Mouse (Mus musculus): Measurements from ENCODE around the gene Fas. TPM values are rescaled to one million over a fixed set of nuclear protein-coding genes. Genes with fewer than 3 reads are reported as not detected.

Gene Fas
- 1.2 and 1.6 TPM in 2 replicates for polyA plus RNA-seq (2014; fragmentation: Nextera tagmentation; extraction: Ambion mirVana)

DNA sequence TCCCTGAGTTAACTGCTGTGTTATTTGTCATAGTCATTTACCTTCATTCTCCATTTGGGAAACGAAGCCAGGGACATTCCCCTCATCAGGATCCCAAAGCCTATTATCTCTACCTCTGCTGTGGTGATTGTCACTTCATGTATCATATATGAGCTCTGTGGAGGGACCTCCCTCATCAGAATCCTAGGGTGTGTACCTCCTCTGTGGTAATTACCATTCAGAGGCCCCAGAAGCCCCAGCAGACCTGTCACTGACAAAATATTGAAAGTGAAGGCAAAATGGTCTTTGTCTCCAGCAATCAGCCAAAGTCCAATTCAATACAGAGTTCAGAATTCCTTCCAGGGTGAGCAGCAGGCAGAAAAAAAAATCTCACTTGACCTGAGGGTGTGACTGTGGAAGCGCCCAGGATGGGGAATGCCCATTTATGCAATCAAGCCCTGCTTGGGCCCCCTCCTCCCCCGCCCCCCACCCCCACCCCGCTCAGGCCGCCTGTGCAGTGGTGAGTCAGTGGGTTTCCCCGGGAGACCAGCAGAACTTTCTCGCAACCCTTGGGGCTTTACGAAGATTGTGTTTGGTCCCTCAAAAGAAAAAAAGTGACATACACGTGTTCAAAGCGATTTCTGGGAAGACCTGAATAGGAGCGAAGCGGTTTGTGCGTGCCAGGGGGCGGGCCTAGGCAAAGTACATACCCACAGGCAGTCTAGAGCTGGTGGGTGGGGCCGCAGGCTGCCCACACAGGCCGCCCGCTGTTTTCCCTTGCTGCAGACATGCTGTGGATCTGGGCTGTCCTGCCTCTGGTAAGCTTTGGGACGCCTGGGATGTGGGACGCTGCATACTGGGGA, at the start of gene Fas:
Gene Fas, plus strand, starts transcription at position 719 of the 842 bp plus-strand sequence.
- DNase-seq (ENCODE audit: low spot score) (peak; percentile 77), ATAC-seq (replicated peaks; ENCODE audit: low FRiP score) (peak; percentile 94)
- H3K9me3 ChIP-seq (ENCODE audit: control insufficient read depth, low read length): no peaks in the 10 kb centered on the region
- 3% methylated on average over 19 of the region's 19 CpGs for WGBS
- no peak within 1 kb of the TSS for H3K27ac ChIP-seq (ENCODE audit: low read depth, low read length)
- H3K4me2 ChIP-seq: peak within 1 kb of the TSS; percentile 93
- H3K4me3 ChIP-seq (ENCODE audit: low read depth, low read length): peak within 1 kb of the TSS; percentile 54
- H3K9ac ChIP-seq (ENCODE audit: low read depth, low read length): peak within 1 kb of the TSS; percentile 53
- H3K36me3 ChIP-seq (ENCODE audit: control insufficient read depth, insufficient read depth, low read length): no peaks in the 10 kb centered on the region
- peaks cover 6% of the 10 kb centered on the region; the same call in 1 of the 2 replicates for H3K4me1 ChIP-seq (replicated peaks; ENCODE audit: control insufficient read depth, insufficient read depth, low read length)
- H3K27me3 ChIP-seq (replicated peaks; ENCODE audit: control insufficient read depth, insufficient read depth, low read length): no peaks in the 10 kb centered on the region

DNA sequence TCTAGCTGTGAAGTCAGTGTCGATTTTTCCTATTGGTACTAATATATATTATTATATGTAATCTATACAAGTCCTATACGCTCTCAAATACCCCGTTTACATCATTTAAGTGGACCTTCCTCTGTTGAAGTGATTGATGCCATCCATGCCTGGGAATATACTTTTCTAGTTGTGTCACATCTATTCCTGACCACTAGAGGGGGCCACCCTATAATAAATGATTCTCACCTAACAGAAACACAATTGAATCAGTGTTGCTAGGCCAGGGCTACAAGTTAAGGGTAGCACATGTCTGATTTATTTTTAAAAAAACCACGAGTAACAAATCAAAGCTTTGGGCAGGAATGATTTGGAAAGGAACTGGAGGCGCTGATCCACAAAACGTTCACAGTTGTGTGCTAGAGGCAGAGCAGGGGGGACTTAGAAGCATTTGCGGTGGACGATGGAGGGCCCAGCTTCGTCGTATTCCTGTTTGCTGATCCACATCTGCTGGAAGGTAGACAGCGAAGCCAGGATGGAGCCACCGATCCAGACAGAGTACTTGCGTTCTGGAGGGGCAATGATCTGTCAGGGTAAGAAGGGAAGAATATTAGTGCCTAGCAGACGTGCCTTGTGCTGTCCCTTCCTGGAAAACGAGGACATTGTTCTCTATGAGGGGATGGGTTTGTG, 49.1 kb upstream of the Fas start:
- DNase-seq (ENCODE audit: low spot score) (no peak), ATAC-seq (replicated peaks; ENCODE audit: low FRiP score) (no peak)
- Histone ChIP-seq H3K27me3 (replicated peaks; ENCODE audit: control insufficient read depth, insufficient read depth, low read length) (no peaks in the 10 kb centered on the region), H3K27ac (ENCODE audit: low read depth, low read length) (no peak overlapping the region), H3K9ac (ENCODE audit: low read depth, low read length) (no peak overlapping the region), H3K4me2 (no peak overlapping the region), H3K9me3 (ENCODE audit: control insufficient read depth, low read length) (no peaks in the 10 kb centered on the region), H3K36me3 (ENCODE audit: control insufficient read depth, insufficient read depth, low read length) (no peaks in the 10 kb centered on the region), H3K4me3 (ENCODE audit: low read depth, low read length) (no peak overlapping the region), H3K4me1 (replicated peaks; ENCODE audit: control insufficient read depth, insufficient read depth, low read length) (no peaks in the 10 kb centered on the region)
- 68% methylated on average over 15 of the region's 15 CpGs for WGBS

DNA sequence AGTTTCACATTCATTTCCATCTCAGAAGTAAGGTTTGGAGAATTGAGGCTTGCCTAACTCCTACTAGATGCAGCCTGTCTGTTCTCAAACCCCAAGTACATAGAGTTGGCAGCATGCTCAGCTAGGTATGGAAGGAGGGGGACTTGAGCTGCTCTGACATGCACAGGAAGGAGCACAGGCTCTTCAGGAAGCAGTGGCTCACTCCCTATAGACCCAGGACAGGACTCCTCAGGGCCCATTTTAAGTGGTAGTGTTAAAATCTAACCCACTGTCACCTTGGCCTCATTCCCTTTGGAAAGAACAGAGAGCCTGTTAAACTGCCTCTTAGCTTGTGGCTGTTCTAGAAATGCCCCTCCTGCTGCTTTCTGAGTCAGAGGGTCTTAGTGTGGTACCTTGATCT, 47.5 kb upstream of the Fas start:
- Histone ChIP-seq H3K27ac (ENCODE audit: low read depth, low read length) (no peak overlapping the region), H3K9me3 (ENCODE audit: control insufficient read depth, low read length) (no peaks in the 10 kb centered on the region), H3K36me3 (ENCODE audit: control insufficient read depth, insufficient read depth, low read length) (no peaks in the 10 kb centered on the region), H3K4me3 (ENCODE audit: low read depth, low read length) (no peak overlapping the region), H3K9ac (ENCODE audit: low read depth, low read length) (no peak overlapping the region), H3K4me2 (no peak overlapping the region), H3K4me1 (replicated peaks; ENCODE audit: control insufficient read depth, insufficient read depth, low read length) (no peaks in the 10 kb centered on the region), H3K27me3 (replicated peaks; ENCODE audit: control insufficient read depth, insufficient read depth, low read length) (no peaks in the 10 kb centered on the region)
- no peak for ATAC-seq (replicated peaks; ENCODE audit: low FRiP score)
- DNase-seq (ENCODE audit: low spot score): no peak

DNA sequence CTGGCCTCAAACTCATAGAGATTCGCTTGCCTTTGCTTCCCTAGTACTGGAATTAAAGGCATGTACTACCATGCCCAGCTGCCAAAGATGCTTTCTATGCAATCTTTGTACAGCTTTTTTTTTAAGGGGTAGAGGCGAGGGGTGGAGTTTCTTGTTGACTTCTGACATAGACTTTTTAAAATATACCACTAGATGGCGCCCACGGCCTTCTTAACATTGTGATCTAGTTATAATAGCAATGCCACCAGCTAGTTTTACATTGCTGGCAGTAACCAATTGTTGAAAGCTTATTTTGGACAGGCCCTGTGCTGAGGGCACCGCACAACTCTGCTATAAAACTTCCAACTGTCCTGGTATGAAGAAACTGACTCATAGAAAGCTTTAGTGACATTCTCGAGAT, 46.4 kb upstream of the Fas start:
- H3K9ac ChIP-seq (ENCODE audit: low read depth, low read length): no peak overlapping the region
- 19% methylated on average over 6 of the region's 6 CpGs for WGBS
- no peak overlapping the region for H3K4me2 ChIP-seq
- no peaks in the 10 kb centered on the region for H3K36me3 ChIP-seq (ENCODE audit: control insufficient read depth, insufficient read depth, low read length)
- no peak overlapping the region for H3K27ac ChIP-seq (ENCODE audit: low read depth, low read length)
- no peak for DNase-seq (ENCODE audit: low spot score)
- H3K4me3 ChIP-seq (ENCODE audit: low read depth, low read length): no peak overlapping the region
- ATAC-seq (replicated peaks; ENCODE audit: low FRiP score): no peak
- H3K9me3 ChIP-seq (ENCODE audit: control insufficient read depth, low read length): no peaks in the 10 kb centered on the region
- H3K27me3 ChIP-seq (replicated peaks; ENCODE audit: control insufficient read depth, insufficient read depth, low read length): no peaks in the 10 kb centered on the region
- no peaks in the 10 kb centered on the region for H3K4me1 ChIP-seq (replicated peaks; ENCODE audit: control insufficient read depth, insufficient read depth, low read length)

DNA sequence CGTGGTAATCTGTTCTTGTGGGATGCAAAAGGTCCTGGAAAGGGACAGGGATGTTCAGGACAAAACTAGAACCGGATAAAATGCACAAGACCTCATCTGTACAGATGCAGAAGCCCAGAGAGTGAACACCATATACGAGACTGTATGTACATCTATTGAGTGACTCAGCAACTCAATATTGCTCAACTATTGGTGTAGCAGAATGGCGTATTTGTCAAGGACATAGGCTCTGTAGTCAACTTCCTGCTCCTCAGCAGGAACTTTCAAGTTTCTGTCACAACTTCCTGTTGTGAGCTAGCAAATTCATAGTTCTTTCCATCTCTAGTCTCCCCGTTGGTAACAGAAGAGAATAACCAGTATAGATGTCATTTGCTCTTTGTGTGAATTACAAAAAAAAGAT, 41.9 kb upstream of the Fas start:
- ATAC-seq (replicated peaks; ENCODE audit: low FRiP score): no peak
- H3K9me3 ChIP-seq (ENCODE audit: control insufficient read depth, low read length): no peaks in the 10 kb centered on the region
- no peaks in the 10 kb centered on the region for H3K27me3 ChIP-seq (replicated peaks; ENCODE audit: control insufficient read depth, insufficient read depth, low read length)
- no peaks in the 10 kb centered on the region for H3K4me1 ChIP-seq (replicated peaks; ENCODE audit: control insufficient read depth, insufficient read depth, low read length)
- WGBS: 59% methylated on average over 5 of the region's 5 CpGs
- no peaks in the 10 kb centered on the region for H3K36me3 ChIP-seq (ENCODE audit: control insufficient read depth, insufficient read depth, low read length)
- DNase-seq (ENCODE audit: low spot score): no peak
- no peak overlapping the region for H3K9ac ChIP-seq (ENCODE audit: low read depth, low read length)
- no peak overlapping the region for H3K27ac ChIP-seq (ENCODE audit: low read depth, low read length)
- H3K4me3 ChIP-seq (ENCODE audit: low read depth, low read length): no peak overlapping the region
- no peak overlapping the region for H3K4me2 ChIP-seq

DNA sequence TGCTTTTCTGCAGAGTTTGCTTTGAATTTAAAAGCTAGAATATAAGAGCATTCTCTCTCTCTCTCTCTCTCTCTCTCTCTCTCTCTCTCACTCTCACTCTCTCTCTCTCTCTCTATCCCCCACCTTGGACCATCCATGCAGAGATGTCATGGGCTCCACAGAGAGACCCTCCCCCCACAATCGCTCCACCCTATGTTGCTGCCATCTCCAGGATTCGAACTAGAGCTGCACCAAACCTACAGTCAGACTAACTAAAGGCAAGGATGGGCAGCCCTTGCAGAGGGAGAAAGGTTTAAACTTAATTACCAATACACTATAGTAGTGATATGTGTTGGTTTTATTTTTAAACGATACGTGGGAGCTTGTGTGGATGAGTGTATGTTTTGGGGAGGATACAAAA, 39.8 kb upstream of the Fas start:
- WGBS: 87% methylated on average over 4 of the region's 4 CpGs
- no peaks in the 10 kb centered on the region for H3K27me3 ChIP-seq (replicated peaks; ENCODE audit: control insufficient read depth, insufficient read depth, low read length)
- no peak overlapping the region for H3K4me3 ChIP-seq (ENCODE audit: low read depth, low read length)
- no peak overlapping the region for H3K4me2 ChIP-seq
- H3K4me1 ChIP-seq (replicated peaks; ENCODE audit: control insufficient read depth, insufficient read depth, low read length): no peaks in the 10 kb centered on the region; the same call in none of the 2 replicates
- no peaks in the 10 kb centered on the region for H3K9me3 ChIP-seq (ENCODE audit: control insufficient read depth, low read length)
- H3K36me3 ChIP-seq (ENCODE audit: control insufficient read depth, insufficient read depth, low read length): no peaks in the 10 kb centered on the region
- no peak overlapping the region for H3K9ac ChIP-seq (ENCODE audit: low read depth, low read length)
- DNase-seq (ENCODE audit: low spot score) (no peak), ATAC-seq (replicated peaks; ENCODE audit: low FRiP score) (no peak)
- no peak overlapping the region for H3K27ac ChIP-seq (ENCODE audit: low read depth, low read length)

DNA sequence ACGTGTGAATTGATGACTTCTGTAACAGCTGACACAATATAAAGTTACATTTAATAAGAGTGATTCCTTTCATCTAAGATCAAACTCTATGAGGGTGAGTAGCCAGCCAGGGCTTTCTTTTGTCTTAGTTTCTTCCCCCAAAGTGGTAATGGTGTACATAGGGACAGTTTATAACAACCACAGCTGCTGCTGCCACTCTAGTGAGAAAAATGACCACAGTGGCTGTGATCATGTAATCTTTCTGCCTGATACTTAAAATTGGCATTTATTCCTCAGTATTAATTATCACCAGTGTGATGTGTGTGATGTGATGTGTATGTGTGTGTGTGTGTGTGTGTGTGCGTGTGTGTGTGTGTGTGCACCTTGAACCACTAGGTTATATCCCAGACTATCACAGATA, 38.6 kb upstream of the Fas start:
- Histone ChIP-seq H3K9me3 (ENCODE audit: control insufficient read depth, low read length) (no peaks in the 10 kb centered on the region), H3K4me3 (ENCODE audit: low read depth, low read length) (no peak overlapping the region), H3K36me3 (ENCODE audit: control insufficient read depth, insufficient read depth, low read length) (no peaks in the 10 kb centered on the region), H3K27me3 (replicated peaks; ENCODE audit: control insufficient read depth, insufficient read depth, low read length) (no peaks in the 10 kb centered on the region), H3K9ac (ENCODE audit: low read depth, low read length) (no peak overlapping the region), H3K27ac (ENCODE audit: low read depth, low read length) (no peak overlapping the region), H3K4me2 (no peak overlapping the region), H3K4me1 (replicated peaks; ENCODE audit: control insufficient read depth, insufficient read depth, low read length) (no peaks in the 10 kb centered on the region; the same call in none of the 2 replicates)
- ATAC-seq (replicated peaks; ENCODE audit: low FRiP score) (no peak), DNase-seq (ENCODE audit: low spot score) (no peak)
- 77% methylated on average over 2 of the region's 2 CpGs for WGBS

DNA sequence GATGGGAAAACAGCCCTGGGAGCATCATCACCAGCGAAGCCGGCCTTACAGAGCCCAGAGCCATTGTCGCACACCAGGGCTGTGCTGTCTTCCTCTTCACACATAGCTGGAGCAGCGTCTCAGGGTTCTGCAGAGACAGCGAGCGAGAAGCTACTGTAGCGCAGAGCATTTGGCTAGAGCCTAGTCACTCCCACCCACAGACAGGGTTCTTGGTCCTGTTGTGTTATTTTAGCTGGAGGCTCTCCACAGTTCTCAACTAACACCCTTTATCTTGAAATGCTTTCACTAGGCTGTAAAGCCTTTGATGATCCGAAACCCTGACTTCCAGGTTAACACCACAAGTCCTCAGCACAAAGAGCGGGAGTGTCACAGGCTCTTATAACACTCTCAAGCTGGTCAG, 38.0 kb upstream of the Fas start:
- no peaks in the 10 kb centered on the region; the same call in none of the 2 replicates for H3K4me1 ChIP-seq (replicated peaks; ENCODE audit: control insufficient read depth, insufficient read depth, low read length)
- no peak overlapping the region for H3K27ac ChIP-seq (ENCODE audit: low read depth, low read length)
- H3K4me3 ChIP-seq (ENCODE audit: low read depth, low read length): no peak overlapping the region
- WGBS: 64% methylated on average over 9 of the region's 9 CpGs
- no peak overlapping the region for H3K4me2 ChIP-seq
- no peaks in the 10 kb centered on the region for H3K36me3 ChIP-seq (ENCODE audit: control insufficient read depth, insufficient read depth, low read length)
- no peak overlapping the region for H3K9ac ChIP-seq (ENCODE audit: low read depth, low read length)
- no peak for DNase-seq (ENCODE audit: low spot score)
- no peaks in the 10 kb centered on the region for H3K27me3 ChIP-seq (replicated peaks; ENCODE audit: control insufficient read depth, insufficient read depth, low read length)
- no peaks in the 10 kb centered on the region for H3K9me3 ChIP-seq (ENCODE audit: control insufficient read depth, low read length)
- ATAC-seq (replicated peaks; ENCODE audit: low FRiP score): no peak

All from liver, embryonic 11.5 days (tissue).